Mouse (Mus musculus): ENCODE measurements at regions not wholly inside any gene's neighbourhood (a gene's known extent, or its start where the extent isn't known, plus 50 kb on each side); places are given as distances from the start of the nearest gene placed in this dataset.

DNA sequence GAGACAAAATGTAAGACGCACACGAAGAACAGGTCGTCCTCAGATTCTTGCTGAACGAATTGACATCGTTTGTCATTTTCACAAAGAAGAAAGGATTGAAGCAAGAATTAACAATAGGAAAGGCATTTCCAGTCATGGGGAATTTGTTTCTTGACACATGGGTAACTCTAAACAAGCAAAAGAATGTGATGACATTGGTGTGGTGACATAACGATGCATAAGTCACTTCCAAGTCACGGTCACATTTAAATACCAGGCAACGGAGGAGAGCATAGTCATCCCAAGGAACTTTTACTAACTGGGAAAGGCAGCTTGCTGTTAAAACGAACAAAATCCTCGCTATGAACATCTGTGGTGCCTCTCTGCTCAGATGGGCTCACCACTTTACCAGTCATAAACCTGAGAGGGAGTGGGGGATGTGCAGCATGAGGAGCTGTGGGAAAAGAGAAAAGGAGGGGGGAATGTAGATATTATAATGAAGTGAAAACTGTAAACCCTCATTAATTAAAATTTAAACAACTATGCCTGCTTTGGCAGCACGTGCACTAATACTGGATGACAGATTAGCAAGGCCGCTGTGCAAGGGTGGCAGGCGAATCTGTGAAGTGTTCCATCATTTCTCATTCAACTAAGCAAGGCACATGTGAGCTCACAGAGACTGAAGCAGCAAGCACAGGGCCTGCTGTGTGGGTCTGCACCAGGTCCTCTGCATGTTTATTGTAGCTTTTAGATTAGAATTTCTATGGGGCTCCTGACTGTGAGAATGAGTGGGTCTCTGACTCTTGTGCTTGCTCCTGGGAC is 167.2 kb upstream of the Dkk2 start:
- DNase-seq (ENCODE audit: low spot score in 2 of 2): no peak

DNA sequence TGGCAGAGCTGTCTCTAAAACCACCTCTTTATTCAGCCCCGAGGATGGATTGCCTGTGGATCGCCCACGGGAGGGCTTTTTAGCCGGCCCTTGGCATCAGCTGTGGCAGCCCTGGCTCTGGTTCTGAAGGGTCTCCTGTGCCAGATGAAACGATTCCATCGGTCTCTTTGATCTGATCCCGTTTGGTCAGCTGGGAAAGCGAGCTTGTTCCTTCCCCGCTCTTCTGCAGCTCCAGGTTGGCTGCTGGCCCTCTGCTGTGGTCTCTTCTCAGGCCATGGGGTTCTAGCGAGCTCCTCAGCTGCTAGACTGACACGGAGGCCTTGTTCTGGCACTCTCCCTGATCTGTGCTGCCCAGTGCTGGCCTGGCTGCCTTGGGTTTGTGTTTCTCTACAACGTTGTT is 165.6 kb upstream of the Dkk2 start:
- DNase-seq (ENCODE audit: low spot score in 2 of 2): peak; percentile 48 to 66

DNA sequence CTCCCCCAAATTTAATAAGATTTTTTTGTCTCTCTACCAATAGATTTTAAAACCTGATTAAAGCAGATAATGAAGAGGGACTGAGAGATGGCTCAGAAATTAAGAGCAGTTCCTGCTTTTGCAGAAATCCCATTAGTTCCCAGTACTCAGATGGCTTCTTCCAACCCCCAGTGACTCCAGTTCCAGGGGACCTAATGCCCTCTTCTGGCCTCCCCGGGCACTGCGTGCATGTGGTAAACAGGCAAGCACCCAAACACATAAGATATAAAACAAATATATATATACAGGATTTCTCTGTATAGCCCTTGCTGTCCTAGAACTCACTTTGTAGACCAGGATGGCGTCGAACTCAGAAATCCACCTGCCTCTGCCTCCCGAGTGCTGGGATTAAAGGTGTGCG is 163.9 kb upstream of the Dkk2 start:
- DNase-seq (ENCODE audit: low spot score in 2 of 2): no peak

DNA sequence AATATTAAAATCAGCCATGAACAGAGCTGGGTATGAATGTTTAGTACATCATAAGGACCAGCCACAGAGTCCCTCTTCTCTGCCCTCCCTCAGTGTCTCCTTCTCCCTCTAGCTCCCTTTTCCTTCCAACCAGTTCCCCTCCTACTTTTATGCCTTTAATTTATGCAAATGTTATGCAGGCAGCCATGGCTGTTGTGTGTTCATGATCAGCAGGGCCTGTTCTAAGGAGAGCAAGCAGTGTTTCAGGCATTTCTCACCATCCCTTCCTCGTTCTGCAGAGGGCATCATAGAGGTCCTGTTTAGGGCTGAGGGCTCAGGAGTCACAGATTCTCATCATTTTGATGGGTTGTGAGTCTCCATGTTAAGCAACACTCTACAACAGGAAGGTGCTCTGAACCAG is 162.4 kb upstream of the Dkk2 start:
- no peak for DNase-seq (ENCODE audit: low spot score in 2 of 2)

DNA sequence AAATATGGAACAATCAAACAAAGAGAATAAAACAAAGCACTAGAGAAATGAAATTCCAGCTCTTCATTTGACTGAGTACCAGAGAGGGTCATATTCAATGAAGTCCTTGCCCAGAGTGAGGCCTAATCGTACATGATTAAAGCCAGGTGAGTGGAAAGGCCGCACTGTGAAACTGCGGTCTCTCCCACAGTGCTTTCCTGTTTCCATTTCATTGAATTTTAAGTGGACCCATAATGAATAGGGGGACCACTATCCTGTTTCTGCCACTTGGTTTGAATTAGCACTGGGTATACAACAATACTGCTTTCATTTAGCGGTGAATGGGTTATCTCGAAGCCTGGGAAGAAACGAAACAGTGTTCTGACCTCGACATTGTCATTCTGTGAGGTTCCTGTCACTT is 144.2 kb upstream of the Dkk2 start:
- DNase-seq (ENCODE audit: low spot score in 2 of 2): no peak

DNA sequence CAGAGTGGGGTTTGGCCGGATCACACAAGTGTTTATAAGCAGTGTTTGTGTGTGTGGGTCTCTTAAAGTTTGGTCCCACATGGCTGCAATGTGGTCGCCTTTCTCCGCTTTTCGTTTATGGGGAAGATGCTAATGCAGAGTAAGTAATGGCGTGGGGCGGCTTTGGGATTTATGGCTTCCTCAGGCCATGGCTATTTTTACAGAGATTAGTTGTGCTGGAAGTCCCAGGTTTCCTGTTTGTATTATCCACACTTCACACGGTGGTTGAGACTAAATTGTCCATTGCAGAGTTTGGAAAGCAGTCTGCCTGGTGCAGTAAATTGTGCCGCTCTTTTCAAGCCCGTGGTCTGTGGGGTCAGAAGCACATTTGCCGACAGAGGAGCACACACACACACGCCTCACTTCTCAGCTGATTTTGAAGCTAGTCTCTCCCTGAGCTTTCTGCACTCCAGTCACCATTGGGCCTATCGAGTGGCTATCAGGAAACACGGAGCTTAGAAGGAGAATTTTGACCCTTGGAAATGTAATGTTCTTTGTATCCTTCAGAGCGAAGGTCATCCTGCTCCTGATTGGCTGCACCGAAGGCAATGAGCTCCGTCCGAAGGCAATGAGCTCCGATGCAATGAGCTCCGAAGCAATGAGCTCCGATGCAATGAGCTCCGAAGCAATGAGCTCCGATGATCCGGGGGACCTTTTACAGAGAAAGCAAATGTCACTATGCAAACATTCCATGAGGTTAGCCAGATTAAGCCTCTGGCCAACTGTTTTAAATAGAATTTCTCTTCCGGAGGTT is 142.9 kb upstream of the Dkk2 start:
- DNase-seq (ENCODE audit: low spot score in 2 of 2): no peak

DNA sequence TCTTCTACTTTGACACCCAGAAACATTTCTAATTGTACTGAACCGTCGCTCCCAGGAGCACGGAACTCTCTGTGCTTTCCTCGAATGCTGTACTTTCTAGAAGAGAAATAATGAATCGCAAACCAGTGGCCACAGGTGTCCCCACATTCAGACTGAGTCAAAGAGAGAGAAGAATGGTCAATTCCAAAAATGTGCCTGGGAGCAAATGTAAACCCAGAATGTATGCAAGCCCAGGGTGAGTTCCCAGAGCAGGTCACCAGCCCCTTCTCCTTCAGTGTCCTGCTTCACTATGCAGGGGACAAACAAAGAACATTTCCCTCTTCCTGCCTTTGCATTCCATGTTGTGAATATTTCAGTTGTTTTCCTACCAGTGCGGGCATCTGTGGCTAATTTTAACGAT is 141.7 kb upstream of the Dkk2 start:
- no peak for DNase-seq (ENCODE audit: low spot score in 2 of 2)

DNA sequence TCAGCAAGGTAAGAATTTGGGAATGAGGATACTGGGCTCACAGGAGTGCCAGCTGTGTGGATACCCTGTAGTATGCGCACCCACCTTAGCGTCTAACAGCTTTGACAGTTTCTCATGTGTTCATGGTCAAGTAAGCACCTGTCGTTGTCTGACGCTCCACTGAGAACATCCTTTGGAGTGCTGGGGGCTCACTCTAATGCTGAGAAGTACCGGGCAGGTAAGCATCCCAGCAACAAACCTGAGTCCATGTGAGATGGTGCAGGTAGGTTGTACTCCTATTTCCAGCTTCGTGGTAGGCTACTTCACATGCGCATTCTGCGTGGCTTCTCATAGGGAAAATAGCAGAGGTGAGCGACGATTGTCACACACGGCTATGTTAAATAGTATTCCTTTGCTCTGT is 129.3 kb upstream of the Dkk2 start:
- DNase-seq (ENCODE audit: low spot score in 2 of 2): no peak

DNA sequence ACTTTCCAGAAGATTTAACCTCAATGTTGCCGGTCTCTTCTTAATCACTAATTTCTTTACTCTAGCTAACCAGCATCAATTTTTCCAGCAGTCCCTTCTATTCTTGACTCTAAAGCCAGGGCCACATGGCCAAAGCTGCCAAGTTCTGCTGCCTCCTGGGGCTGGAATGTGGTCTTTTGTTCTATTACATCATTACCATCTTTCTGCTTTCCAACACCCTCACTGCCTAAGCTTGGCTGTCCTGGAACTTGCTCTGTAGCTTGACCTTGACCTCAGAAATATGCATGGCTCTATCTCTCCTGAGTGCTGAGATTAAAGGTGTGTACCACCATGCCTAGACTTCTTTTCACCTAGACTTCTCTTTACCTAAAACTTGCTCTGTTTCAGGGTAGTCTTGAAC is 124.5 kb upstream of the Dkk2 start:
- no peak for DNase-seq (ENCODE audit: low spot score in 2 of 2)

DNA sequence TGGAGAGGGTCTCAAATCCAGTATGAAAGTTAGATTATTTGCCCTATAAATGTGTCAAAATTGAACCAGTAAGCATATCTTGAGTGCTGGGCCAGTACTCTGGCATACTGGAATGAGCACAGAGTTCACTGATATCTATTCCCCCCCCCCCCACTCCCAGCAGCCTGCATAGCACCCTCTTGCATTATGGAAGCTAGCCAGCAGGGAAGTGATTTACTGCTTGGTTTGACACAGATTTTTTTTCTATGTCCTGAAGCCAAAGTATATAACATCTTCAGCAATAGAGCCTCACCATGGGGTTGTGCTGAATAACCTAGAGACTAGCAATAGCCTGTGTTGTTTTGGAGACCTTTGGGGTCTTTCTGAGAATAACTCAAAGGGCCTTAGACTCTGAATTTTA is 123.5 kb upstream of the Dkk2 start:
- no peak for DNase-seq (ENCODE audit: low spot score in 2 of 2)

DNA sequence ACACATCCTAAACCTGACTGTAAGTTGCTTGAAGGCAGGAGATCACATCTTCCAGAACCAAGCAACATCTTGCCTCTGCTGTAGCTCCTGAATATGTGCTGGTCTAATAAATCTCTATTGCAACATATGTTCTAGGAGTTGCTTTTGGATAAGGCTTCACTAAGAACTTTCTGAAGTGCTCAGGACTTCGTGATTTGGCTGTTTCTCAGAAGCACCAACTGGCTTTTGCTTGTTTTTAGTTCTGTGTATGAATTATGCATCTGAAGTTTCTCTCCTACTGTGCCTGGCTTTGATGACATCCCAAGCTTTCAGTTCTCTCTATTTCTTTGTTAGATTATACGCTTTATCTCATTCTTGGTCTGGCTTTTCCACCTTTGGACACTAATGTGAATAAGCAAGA is 122.2 kb upstream of the Dkk2 start:
- no peak for DNase-seq (ENCODE audit: low spot score in 2 of 2)

DNA sequence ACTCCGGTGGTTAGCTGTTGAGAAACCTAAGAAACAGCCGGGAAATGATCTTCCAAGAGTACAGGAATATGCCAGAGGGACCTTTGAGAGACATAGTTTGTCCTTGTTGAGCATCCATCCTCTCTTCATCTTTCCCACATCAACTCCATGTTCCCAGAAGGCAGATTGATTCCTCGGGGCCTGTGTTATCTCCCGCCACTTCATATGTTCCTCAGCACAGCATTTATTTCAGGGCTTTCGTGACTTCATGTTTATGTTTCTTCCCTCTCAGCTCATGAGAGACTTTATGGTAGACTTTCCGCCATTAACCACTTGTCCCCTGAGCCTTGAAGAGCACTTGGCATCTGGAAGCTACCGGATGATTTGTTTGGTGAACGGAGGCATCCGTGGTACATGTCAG is 120.1 kb upstream of the Dkk2 start:
- DNase-seq (ENCODE audit: low spot score in 2 of 2): no peak

DNA sequence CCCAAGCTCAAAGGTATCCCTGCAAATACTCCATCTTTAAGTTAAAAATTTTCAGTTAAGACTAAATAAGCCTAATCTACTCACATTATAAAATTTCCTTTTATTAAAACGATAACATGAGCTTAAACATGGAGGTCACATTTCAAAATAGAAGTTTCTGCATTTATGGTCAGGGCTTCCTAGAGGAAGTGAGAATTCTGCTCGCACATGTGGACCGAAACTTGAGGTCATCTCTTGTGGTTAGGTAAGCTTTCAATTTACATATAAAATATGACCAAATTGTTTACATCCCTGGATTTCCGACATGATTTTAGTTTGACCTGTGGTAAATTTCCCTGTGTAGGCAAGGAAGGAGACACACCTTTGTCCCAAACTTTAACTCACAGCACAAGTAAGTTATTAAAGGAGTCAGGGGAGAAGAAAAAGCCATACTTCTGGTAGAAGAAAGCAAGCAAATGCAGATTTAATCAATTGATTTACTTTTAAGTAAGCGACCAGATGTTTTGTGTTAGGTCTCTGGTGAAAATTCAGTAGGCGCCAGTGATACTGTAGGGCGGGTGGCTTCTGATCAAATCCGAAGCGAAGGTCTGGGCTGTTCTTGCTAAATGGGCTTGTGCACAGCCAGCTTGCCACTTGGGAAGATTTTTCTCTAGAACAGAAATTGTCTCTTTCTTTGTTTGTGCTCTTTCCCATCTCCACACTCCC is 119.5 kb upstream of the Dkk2 start:
- no peak for DNase-seq (ENCODE audit: low spot score in 2 of 2)

DNA sequence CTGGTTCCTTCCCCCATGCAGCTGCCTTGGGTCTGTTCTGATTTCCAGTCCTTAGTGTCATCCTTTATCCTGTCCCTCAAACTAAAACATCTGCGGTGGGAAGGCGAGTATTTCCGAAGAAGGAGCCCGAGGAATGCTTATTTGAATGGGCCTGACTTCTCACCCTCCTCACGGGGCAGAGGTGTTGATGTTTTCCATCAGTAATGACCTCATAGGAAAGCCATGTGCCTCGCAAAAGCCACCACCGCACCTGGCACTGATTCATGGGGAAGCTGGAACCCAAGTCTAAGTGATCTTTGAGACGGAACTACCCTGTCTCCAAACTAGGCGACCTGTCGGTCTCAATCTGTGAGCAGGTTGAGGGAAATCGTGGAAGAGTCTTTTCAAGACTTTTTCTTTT is 117.8 kb upstream of the Dkk2 start:
- no peak for DNase-seq (ENCODE audit: low spot score in 2 of 2)

DNA sequence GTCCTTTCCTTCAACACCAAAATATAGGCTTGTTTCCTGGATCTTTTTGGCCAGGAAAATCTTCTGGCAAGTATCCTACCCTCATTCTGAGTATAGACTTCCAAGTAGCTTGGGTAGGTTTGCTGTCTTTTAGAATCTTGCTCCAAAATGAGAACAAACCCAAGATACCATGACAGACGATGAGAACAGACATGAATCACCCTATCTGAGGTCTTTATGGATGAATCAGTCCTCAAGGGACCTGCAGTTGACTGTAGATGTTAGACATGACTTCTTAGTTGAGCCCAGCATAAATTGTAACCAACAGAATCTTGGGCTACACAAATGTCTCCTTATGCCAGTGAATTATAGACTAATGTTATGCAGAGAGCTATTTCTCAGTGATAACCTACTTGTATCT is 114.3 kb upstream of the Dkk2 start:
- no peak for DNase-seq (ENCODE audit: low spot score in 2 of 2)

DNA sequence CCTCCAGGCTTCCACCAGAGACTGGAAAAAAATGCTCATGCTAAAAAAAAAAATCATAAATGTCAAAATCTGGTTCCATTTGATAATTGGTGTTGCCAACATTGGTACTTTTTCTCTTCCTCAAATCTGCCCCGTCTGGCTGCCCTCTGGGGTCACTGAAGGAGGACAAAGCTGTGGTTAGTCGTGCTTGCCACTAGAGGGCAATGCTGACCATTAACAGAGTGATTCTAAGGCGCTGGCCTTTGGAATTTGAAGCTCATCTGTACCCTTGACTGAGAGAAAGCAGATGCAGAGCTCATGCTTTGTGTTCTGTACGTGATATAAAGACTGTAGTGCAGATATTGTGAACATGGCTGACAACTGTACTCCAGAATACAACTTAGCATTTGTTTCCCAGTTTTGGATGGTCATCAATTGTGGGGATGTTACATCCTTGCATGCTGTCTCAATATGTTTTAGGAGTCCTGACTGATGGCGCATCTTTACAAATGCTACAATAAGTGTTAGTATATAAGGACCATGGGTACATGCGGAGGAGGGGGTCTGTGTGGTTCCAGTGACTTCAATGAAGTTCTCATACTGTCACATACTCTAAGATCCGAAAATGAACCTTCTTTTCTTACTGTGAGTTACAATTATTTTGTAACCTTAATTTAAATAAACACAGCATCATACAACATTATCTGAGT is 109.0 kb upstream of the Dkk2 start:
- peak in 1 of 2 experiments; percentile 29 for DNase-seq (ENCODE audit: low spot score in 2 of 2)

DNA sequence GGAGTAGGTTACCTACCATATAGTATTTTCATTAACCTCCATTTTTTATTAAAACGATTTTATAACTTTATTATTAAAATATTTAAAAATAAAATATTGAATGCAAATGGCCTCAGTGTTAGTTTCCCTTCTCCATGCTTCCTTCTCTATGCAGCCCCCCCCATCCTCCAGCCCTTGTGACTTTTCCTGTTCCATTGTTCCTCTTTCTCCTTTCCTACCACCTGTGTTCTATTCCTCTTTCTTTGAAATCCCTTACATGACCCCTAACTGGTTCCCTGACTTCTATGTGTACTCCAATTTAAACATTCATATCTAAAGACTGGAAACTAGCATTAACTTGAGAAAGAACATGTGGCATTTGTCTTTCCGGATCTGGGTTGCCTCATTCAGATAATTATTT is 101.8 kb upstream of the Dkk2 start:
- DNase-seq (ENCODE audit: low spot score in 2 of 2): no peak

DNA sequence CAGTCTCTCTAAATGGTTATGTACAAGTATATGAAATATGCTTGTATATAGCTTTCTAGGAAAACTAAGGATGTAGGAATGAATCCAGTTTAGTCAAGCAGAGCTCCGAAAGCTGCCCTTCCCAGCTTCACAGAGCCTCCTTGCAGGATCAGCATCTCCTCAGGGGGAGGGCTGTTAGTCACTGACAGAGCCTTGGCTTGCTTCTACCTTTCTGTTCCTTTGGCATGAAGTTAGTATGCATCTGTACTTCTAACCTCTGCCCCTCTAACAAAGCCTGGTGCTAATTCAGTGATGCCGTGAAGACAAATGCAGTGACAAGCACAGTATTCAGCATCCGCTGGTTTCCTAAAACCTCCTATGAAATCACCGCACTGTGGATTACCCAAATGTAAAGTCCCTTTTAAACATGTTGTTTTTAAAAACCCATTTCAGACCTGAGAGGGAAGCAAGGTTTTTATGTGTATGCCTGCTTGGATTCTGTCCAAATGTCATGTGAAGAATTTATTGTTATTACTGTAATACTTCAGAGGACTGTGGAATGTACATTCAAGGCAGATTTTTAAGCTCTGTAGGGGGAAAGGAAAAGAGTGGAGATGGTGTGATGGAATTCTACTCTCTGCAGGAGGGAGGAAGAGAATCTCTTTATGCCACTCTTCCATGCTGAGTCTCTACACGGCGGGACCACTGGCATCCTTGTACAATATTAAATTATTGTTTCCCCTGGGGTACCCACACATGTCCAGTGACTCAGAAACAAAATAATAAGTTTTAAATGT is 86.1 kb upstream of the Dkk2 start:
- no peak for DNase-seq (ENCODE audit: low spot score in 2 of 2)

DNA sequence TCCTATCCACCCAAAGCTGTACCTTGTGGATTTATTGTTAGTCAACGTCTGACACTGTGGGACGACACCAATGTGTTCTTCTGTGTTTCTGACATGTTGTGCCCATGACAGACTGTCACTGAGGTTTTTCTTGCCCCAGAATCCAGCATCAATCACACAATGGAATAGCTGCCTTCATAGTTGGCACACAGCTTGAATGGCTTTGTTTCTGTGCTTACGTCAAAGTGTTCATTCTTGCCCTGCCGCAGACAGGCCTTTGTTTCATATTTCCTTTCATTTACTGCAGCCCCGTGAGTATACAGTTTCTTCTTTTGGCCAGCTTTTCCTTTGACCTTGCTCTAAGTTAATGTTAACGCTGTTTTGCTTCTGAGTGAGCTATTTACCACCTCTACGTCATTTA is 78.9 kb upstream of the Dkk2 start:
- no peak for DNase-seq (ENCODE audit: low spot score in 2 of 2)

DNA sequence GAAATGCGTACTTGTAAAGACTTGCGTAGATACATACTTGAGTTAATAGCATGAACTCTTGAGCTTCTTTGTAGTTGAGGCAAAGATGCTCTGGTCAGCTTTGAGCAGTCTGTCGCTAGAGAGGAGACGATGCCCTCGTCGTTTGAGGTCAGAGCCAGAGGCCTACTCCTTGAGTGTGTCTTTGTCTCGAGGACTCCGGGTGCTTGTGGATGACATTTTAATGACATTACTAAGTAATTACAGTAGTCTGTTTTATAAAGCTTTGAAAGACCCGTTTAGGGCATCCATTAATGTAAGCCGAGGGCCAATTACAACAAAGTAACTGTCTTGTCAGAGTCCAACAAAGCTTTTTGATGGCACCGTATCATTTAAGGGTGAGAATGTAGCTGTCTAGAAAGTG is 78.2 kb upstream of the Dkk2 start:
- no peak for DNase-seq (ENCODE audit: low spot score in 2 of 2)

DNA sequence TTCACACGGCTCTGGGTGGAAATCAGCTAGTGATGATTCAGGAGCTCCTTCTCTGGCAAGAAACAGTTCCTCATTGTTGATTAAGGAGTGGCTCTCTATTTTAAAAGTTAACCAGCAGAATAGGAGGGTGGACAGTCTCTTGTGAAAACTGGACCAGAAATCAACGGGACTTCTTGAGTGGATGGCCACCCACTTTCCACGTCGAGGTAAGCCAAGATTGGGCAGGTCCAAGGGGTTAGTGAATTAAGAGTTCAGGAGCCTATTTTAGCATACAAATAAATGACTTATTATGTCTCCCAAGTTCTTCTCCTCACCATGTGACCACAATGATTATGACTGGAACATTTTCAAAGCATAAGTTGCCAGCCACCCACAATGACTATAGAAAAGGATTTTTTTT is 77.7 kb upstream of the Dkk2 start:
- no peak for DNase-seq (ENCODE audit: low spot score in 2 of 2)
